ENCODE assay signal across 11 mouse cellular contexts in the genomic region with DNA sequence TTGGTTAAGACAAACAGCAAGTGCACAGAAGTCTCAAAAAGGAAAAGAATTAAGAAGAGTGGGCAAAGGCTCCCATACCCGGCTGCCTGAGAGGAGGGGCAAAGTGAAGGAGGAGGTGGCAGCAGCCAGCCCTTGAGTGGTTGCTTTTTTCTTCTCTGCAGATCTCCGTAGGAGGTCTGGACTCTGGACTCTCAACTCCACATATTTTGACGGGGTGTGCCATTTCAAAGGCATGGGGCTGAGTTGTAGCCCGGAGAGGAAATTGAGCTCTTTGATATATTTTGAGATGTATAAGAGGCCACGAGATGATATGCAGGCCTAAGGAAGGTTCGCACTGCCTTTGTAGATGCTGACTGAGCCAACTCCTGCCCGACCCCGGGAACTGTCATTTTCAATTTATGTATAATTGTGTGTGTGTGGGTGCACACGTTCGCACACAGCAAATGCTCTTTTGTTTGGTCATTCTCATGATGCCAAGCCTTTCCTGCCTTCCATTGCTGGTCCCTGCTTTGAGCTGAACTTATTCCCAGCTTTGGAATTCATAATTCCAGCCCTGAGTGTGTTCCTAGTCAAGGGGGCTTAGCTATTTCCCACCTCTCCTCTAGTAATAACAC. TPM values are rescaled to one million over a fixed set of nuclear protein-coding genes. Genes with fewer than 3 reads are reported as not detected.
A peak's percentile ranks its signal among the peaks of the same experiment; 100 is the strongest.
DNase-seq lines count a peak whose midpoint lies in the region; ATAC-seq lines count a peak whose summit lies in the region.
"Had no signal": no experiment of that assay in that cellular context is flagged by ENCODE, and none has a peak within 500 bp of the region (broad histone marks: within the 10 kb centered on the region; RNA-seq: fewer than 3 reads in every experiment).

No protein-coding gene starts in this region.

- no peaks in the 10 kb centered on the region for H3K9me3 ChIP-seq in kidney, embryonic 14.5 days (ENCODE audit: control insufficient read depth, low read length)
- no peaks in the 10 kb centered on the region for H3K9me3 ChIP-seq in intestine, embryonic 15.5 days

- no peaks in the 10 kb centered on the region for H3K27me3 ChIP-seq in kidney, embryonic 14.5 days (ENCODE audit: control insufficient read depth, insufficient read depth, low read length)
- no peaks in the 10 kb centered on the region for H3K27me3 ChIP-seq in intestine, embryonic 15.5 days (replicated peaks)

- no peak overlapping the region for H3K4me2 ChIP-seq in kidney, embryonic 14.5 days (replicated peaks; ENCODE audit: low read depth, low read length)
- H3K4me2 ChIP-seq in intestine, embryonic 15.5 days (replicated peaks): 0 out of 2 replicates have a peak overlapping the region, but pooled peaks have one; percentile 4

- no peak for ATAC-seq in kidney, embryonic 14.5 days (ENCODE audit: low FRiP score, low TSS enrichment)
- peak; percentile 84 for ATAC-seq in intestine, embryonic 15.5 days

- H3K27ac ChIP-seq in kidney, embryonic 14.5 days (ENCODE audit: low read depth, low read length): no peak overlapping the region
- H3K27ac ChIP-seq in intestine, embryonic 15.5 days: no peak overlapping the region
- H3K27ac ChIP-seq: heart, adult 2 months had no signal

- H3K9ac ChIP-seq in kidney, embryonic 14.5 days (ENCODE audit: low read depth, low read length): no peak overlapping the region
- H3K9ac ChIP-seq in intestine, embryonic 15.5 days: no peak overlapping the region

- H3K36me3 ChIP-seq in kidney, embryonic 14.5 days (ENCODE audit: control insufficient read depth, insufficient read depth, low read length): no peaks in the 10 kb centered on the region
- no peaks in the 10 kb centered on the region for H3K36me3 ChIP-seq in intestine, embryonic 15.5 days

- no peak overlapping the region for H3K4me3 ChIP-seq in kidney, embryonic 14.5 days (ENCODE audit: low read length)
- H3K4me3 ChIP-seq in intestine, embryonic 15.5 days (replicated peaks): no peak overlapping the region
- H3K4me3 ChIP-seq: heart, adult 2 months; myocyte had no signal

- WGBS in kidney, embryonic 14.5 days: 58% methylated on average over 10 of the region's 10 CpGs
- WGBS in intestine, embryonic 15.5 days: 36% methylated on average over 10 of the region's 10 CpGs

- peak; percentile 7 for DNase-seq in kidney, adult 11 months
- peak; percentile 30 for DNase-seq in ES-CJ7 (ENCODE audit: low read depth, low spot score)
- DNase-seq in kidney, postnatal 36 days: peak; percentile 19 to 36
- DNase-seq in frontal cortex, postnatal 14 days (ENCODE audit: low spot score in 2 of 2): no peak
- no peak for DNase-seq in spleen, postnatal 36 days (ENCODE audit: low spot score in 2 of 2)
- DNase-seq: cerebellum, adult 9-10 months; heart, adult 2 months; thymus, adult 18-20 months had no signal

- 0 out of 2 replicates have a peak, but pooled peaks cover 2% of the 10 kb centered on the region for H3K4me1 ChIP-seq in kidney, embryonic 14.5 days (ENCODE audit: control insufficient read depth, insufficient read depth, low read length)
- H3K4me1 ChIP-seq in intestine, embryonic 15.5 days (replicated peaks): no peaks in the 10 kb centered on the region; the same call in 1 of the 2 replicates

RNA-seq across cellular contexts. Expression of a gene that starts 56.4 kb away (rescaled TPM):
- polyA plus RNA-seq in kidney, embryonic 14.5 days (2014; fragmentation: Nextera tagmentation; extraction: Ambion mirVana): 10.7 and 13.8 TPM in 2 replicates
- 2.8 and 3.1 TPM in 2 replicates for polyA plus RNA-seq in intestine, embryonic 15.5 days (2015; fragmentation: Nextera tagmentation; extraction: Ambion mirVana)

Comparison
In these comparisons a context has a peak if more than half of its experiments do, and no peak if none do; other contexts are left out.
1. DNase-seq: peak in kidney, adult 11 months (single experiment), ES-CJ7 (single experiment) and kidney, postnatal 36 days (2 of 2); none in frontal cortex, postnatal 14 days (0 of 2) and spleen, postnatal 36 days (0 of 2).